Mouse (Mus musculus): ENCODE data around the gene Agtrap. TPM values are rescaled to one million over a fixed set of nuclear protein-coding genes. Genes with fewer than 3 reads are reported as not detected.

Agtrap gene
- total RNA-seq, 2 experiments from 2014 or later, result 5.5 to 7.3 TPM

DNA sequence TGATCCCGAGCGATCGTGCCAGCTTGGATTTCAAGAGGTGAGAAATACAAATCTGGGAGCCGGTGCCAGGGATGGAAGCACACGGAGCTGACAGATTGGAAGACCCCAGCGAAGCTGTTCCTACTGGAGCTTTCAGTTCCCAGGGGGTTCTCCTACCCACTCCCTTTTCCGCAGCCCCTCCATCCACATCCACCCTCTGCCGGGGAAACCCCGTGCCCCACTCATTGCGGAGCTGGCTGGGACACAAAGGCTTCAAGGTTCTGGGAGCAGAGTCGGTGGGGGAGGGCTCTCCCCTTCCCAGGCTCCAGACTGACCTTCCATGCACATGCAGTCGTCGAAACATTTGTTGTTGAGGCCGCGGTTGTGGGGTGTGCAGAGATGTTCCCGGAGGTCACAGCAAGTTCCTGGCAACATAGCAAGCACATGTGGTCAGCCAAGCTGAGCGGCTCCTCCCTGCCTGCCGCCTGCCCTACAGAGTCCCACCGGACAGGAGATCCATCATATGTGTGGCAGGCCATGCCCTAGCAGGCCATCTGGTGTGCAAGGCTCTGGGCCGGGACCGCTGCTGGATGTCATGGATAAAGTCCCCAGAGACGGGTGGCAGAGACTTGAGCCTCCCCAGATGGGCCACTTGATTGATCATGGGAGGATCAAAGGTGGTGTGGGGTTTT is 19.9 kb upstream of the Agtrap start:
- peak; percentile 52 to 60 for DNase-seq (ENCODE audit: low spot score in 2 of 2)

DNA sequence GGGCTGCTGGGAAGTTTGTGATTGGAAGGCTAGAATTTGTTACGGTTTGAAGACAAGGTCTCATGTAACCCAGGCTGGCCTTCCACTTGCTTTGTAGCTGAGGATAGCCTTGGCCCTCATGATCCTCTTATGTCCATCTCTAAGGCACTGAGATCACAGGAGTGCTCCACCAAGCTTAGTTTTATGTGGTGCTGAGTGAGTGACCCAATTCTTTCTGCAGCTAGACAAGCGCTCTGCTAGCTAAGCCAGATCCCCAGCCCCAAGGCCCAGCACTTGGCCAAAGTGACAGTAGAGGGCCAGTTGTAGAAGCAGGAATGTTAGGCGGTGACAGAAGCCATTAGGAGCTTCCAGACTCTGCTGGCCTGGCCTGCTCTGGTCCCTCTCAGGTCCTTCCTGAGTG is 16.3 kb upstream of the Agtrap start:
- DNase-seq (ENCODE audit: low spot score in 2 of 2), result no peak

DNA sequence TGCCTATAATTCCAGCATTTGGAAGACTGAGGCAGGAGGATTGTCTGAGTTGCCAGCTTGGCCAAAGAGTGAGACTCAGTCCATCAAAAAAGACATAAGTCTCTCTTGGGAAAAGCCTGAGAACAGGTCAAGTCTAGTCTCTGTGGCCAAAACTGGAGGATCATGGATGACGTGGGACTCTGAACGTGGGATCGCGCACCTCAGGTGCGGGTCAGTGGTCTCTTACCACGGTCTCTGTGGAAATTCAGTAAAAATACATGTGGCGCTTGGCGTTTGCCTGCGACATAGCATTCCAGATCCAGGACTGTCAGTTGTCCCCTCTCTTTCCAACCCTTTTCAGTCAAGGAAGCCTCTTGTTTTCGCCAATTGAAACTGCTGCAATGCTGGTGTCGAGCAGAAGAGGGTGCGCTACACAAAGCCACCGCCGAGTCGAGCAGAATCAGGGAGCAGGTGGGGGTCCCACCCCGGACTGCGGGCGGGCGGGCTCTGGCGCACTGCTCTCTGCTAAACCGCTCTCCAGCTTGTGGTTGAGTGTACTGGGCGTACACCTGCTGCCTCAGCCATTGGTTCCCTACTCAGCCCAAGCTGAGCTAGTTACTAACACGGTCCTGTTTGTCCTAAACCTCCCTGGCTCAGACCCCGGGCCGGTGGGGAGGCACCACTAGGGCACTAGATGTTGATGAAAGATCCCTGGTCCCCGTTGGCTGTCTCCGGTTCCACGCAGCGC is 14.1 kb upstream of the Agtrap start:
- DNase-seq (ENCODE audit: low spot score in 2 of 2), result peak; percentile 87 to 90

DNA sequence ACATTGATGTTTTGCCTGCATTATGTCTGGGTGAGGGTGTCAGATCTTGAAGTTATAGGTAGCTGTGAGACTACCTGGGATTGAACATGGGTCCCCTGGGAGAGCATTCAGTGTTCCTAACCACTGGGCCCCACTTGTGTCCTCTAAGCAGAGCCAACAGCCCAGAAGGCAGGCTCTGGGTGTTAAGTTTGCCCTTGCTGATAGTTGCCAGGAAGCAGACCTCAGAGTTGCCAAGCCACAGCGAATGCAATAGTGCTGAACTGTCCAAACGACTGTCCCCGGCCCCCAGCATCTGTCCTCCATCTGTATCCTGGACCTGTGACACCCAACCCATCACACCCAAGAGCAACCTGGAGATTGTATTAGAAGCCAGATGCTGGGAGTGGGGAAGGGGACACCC is 10.8 kb upstream of the Agtrap start:
- no peak for DNase-seq (ENCODE audit: low spot score in 2 of 2)

DNA sequence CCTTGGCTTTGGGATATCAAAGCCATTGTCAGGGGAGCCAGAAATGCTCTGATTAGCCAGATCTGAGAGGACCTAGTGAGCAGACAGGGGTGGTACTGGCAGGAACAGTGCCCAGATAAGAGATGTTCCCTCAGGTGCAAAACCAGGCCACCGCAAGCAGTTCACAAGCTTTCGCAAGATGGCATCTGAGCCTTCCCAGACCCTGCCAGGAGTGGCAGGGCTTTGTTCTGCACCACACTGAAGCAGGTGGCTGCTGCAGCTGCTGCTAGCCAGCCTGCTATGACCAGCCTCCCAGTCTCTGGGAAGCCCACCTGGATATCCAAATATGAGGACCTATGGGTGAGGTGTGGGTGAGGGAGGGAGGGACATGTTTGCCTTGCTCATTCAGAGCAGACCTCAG is 10.1 kb upstream of the Agtrap start:
- no peak for DNase-seq (ENCODE audit: low spot score in 2 of 2)

DNA sequence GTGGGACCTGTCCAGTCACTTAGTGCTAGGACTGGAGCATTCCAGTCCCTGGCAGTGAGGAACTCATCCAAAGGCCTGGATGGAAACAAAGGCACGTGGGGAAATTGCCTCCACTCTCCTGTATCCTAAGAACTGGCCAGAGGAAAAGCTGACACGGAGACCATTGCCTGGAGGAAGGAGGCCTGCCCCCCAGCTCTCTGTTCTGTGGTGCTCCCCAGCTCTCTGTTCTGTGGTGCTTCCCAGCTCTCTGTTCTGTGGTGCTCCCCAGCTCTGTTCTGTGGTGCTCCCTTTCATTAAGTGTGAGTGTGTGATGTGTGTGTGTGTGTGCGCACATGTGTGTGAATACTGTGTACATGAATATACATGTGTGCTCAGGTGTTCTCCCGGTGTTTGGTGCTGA is 7.2 kb upstream of the Agtrap start:
- no peak for DNase-seq (ENCODE audit: low spot score in 2 of 2)

DNA sequence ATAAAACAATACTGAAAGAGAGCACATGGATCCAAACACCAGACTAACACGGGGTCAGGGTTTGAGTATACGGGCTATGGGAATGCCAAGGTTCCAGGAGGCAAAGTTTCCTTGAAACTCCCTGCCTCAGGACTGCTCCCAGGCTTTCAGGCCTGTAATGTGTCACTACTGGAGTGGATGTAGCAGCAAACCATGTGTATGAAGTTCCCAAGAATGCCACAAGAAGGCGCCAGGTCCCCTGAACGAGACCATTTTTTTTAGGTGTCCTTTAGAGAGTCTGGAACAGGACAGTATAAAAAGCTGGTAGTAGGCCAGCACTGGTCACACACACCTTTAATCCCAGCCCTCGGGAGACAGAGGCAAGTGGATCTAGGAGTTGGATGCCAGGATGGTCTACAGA is 6.3 kb upstream of the Agtrap start:
- no peak for DNase-seq (ENCODE audit: low spot score in 2 of 2)

DNA sequence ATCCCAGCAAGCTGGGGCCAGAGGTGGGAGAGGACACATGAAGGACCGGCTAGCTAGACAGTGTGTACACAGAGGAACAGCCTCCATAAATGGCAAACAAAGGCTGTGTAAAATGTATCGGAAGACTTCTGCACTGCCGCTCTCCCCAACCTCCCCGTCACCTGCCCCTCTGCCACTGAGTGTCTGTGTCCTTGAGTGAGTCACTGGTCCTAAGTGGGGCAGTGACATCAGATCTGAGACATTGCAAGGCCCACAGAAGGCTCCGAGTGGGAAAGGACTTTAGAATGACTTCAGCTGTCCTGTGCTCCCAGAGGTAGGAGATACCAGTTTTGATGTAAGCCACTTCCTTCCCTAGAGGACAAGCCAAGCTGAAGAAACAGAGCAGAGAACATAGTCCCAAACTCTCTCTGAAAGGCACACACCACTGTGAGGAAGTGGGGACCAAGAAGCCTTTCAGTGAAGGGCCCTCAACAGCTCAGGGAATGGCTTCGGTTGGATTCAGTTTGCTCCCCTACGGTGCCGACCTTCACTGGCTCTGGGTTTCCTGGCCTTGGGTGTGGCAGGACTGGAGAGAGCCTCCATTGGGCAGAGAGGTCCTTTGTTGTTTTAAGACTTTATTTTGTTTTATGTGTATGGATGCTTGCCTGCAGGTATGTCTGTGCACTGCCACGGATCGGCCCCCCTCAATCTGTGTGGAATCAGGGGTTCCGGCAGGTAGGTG is 4.9 kb upstream of the Agtrap start:
- no peak for DNase-seq (ENCODE audit: low spot score in 2 of 2)

DNA sequence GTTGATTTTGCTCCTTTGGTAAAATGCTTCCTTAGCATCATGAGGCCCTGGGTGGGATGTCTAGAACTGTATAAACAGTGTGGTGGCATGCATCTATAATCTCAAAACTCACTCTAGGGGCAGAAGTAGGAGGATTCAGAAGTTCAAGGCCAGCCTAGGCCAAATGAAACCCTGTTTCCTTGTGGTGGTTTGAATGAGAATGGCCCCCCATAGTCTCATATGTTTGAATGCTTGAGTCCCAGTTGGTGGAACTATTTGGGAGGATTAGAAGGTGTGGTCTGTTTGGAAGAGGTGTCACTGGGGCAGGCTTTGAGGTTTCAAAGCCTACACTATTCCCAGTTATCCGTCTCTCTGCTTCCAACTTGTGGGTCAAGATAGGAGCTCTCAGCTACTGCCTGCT is 3.4 kb upstream of the Agtrap start:
- DNase-seq (ENCODE audit: low spot score in 2 of 2), result no peak

DNA sequence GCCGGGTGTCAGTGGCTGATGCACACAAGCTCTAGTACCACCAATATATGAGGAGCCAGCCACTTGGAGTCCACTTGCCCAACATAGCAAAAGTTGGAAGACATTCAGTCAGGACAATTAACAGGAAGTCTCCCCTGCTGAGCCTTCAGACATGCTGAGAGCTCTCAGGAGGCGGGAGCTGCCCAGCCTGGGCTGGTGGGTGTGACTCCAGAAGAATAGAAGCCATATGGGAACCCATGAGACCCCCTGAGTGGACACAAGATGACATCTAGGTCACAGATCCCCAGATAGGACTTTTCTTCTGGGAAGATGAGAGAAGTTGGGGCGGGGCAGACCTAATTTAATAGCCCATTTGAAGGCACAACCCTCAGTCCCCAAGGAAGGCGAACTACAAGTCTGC is 1.3 kb upstream of the Agtrap start:
- no peak for DNase-seq (ENCODE audit: low spot score in 2 of 2)

DNA sequence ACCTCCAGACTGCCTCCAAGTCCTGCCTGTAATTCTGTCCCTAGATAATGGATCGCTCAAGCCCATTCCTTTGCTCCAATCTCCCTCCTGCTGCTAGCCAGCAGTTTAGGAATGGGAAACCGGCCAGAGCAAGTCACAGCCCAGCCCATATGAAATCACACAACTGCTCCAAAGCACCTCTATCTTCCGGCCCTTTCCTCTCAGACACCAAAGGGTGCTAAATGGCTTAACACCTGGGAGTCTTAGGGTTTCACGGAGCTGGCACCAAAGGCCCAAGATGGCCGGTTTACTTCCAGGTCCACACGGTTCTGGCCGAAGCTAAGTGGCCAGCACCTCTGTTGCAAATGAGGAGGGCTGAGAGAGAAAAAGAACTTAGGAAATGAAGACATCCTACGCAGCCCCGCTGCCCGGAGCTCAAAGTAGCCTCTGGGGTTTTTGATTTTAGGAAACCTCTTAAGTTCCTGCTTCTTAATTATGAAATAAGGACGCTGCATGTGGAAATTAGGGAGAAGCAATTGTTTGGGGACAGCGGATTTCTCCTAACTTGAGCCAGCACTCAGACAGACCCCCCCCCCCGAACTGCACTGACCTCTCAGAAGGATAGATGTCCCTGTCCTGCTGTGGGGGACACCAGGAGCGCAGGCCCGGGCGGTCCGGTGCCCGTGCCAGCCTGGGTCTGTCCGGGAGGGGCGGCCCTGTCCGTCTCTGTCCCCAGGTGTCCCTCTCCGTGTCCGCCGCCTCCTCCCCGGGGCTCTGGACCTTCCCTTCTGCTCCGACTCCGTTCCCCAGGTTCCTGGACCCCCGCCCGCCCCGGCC is 532 bp downstream of the Agtrap start:
- DNase-seq (ENCODE audit: low spot score in 2 of 2), result no peak

DNA sequence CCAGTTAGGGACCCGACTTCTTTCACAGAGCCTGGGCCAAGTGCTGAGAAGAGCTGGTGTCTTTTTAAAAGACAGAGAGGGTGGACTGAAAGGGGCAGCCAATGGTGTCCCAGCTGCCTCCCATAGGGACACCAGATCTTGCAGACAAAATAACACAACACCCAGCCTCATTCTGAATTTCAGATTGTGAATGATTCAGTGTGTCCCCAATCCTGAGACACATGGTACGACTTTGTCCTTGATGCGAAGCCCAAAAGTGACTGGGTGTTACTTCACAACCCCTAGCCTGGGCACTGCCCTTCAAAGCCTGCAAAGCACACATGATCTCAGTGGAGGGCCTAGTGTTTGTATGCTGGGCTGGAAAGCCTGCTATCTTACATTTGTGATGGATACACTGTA is 1.9 kb downstream of the Agtrap start:
- DNase-seq (ENCODE audit: low spot score in 2 of 2), result no peak

DNA sequence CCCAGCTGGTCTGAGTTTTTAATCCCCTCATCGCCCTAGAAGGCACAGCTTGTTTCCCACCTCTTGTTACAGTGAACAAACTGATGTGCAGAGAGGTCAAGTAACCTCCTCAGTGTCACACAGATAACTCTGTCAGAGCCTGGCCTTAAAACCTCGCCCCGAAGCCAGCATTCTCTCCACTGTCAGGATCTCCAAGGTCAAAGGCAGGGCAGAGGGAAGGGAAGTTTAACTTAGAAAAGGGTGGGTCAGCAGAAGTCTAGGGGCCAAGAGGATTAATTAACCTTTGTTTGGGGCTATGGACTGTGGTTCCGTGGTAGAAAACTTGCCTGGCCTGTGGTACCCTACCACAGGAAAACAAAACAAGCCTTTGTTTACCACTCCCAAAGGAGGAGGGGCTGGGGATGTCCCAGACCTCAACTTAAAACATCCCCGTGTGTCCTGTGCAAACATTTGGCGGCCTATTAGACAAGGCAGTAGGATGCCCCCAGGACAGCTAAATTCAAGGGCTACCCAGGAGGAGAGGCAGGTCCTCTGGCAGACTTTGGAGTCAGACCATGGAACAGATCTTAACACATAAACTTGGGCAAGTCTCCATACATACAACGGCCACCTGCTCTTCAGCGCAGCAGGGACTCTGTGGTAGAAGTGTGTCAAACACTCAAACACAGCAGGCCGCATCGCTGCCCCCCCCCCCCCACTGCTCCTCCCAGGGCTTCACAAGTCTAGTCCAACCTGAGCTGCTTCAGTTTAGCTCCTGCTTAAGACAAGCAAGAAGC is 2.5 kb downstream of the Agtrap start:
- no peak for DNase-seq (ENCODE audit: low spot score in 2 of 2)

DNA sequence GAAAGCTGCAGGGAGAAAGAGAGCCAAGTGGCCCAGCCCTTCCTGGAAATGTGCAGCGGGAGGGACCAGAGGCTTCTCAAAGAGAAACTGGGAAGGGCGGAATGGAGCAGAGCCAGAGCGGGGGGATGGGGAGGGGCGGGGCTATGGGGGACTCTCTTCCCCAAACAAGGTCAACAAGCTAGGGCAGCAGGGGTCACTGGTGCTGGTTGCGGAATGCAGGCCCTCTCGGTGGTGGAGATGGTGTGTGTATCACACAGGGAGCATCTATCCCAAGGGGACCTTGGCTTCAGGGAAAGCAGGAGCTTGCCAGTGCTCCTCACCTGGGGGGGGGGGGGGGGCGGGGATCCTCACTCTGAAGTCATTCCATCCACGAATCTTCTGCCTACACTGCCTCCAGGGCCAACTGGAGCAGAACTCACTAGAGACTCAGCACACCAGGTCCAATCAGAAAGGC is 3.5 kb downstream of the Agtrap start:
- DNase-seq (ENCODE audit: low spot score in 2 of 2), result no peak

DNA sequence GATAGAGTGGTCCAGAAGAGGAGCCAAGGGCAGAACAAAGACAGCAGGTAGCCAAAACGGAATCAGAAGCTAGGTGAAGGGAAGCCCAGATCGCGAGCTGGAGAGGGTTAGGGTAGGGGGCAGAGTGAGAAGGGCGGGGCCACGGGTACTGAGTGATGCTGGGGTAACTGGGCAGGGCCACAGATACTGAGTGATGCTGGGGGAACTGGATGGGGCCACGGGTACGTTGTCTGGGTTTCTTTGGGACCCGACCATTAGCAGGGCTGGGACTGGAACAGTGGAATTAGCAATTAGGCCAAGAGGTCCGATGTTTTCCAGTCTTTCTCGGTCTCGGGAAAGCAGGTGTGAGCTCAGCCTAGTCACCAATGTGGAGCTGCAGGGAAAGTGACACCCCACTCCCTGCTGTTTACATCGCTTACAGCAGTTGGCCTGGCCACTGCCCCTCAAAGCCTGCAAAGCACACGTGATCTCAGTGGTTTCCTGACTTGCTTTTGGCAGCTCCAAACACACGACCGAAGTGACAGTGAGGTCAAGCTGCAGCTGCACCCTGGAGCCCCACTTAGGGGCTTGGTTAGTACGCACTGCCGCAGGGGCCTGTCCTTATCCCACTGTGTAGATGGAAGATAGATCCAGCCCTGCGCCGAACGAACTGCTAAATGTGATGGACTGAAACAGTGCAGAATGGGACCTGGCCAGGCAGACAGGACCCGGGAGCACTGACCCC is 4.5 kb downstream of the Agtrap start:
- DNase-seq (ENCODE audit: low spot score in 2 of 2), result no peak

DNA sequence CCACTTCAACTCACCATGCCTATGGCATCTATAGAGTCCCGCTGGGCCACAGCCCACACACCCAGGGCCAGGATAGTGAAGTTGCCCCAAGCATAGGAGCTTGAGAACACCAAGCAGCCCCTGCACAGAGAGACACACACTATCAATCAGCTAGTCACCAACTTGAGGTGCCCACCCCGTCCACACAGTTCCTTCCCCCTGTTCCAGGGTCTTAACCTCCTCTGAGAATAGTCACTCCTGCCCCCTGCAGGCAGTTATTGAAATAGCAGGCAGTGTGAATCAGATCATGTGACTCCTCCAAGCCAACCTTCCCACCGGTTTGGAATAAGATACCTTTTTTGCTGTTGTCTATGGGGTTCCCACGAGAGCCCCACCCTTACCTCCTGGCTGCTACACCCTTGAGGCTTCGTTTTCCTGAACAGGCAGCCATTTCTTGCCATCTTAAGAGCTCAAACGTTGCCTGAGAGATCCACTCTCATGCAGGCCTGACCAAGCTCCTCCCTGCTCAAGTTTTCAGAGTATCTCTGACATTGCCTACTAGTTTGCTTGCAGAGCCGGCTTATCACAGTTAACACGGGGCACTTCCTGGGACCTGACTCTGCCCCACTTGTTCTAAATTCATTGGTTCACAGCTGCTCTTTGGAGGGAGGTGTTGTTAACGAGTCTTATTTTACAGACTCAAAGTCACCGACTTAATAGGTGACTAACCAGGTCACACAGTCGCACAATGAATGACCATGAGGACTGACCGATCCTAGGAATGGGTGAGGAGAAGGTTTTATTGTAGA is 5.4 kb downstream of the Agtrap start:
- DNase-seq (ENCODE audit: low spot score in 2 of 2), result peak; percentile 77 to 79

DNA sequence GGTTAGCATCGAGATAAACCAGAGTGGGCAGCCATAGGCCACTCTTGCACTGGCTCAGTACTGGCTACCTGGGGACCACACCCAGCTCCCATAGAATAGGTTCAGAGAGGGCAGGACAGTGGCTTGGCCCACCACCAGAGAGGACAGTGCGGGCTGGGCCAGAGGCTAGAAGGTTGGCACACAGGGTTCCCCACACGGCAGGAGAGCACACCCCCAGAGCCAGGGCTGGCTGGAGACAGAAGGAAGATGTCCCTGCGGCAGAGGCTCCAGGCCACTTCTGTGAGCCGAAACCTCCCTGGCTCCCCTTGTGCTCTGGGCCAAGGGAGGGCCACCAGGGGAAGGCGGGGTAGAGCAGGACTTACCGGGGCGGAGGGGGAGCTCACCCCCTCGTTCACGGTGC is 6.6 kb downstream of the Agtrap start:
- no peak for DNase-seq (ENCODE audit: low spot score in 2 of 2)

DNA sequence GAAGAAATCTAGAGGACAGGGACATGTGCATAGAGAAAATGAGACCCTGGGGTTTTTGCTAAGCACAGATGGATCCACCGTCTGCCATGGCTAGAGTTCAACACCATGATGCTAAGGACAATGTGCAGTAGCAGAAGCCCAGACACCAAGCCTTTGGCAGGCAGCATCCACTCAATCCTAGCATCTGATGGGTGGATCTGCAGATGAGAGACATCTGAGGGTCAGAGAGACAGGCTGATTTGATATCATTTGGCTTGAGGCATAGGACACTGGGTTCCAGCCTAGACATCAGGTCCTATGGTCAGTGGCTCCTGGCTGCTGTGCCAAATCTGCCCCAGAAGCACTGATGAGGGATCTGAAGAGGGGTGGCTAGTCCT is 7.2 kb downstream of the Agtrap start:
- no peak for DNase-seq (ENCODE audit: low spot score in 2 of 2)

DNA sequence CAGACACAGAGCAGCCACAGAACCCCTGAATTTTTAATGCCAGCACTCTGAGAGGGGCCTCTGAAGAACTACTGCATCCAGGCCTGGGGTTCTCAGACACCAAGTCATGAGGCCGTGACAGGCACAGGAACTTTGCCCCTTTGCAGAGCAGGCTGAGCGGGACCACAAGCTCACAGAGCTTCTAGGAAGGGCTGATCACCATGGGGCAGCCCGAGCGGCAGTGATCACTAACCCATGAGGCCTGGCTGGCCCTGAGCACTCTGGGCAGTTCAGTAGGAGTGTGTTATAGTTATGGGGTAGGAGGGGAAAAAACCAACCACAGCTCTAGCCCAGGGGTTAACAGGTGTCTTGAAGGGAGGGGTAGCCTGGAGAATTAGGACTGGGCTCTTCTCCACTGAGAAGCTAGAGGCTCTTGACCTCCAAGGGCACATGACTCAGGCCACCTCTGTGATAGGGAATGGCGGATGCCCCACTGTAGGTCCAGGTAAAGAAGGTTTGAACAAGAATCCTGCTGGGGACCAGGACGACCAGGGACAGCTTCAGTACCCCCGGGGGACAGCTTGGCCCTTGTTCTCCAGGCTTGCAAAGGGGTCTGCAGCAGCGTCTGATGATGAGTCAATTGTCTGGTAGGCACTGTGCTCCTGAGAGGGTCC is 7.8 kb downstream of the Agtrap start:
- DNase-seq (ENCODE audit: low spot score in 2 of 2), result no peak

All from layer of hippocampus, postnatal 10 days (tissue).